Mouse (Mus musculus) myocyte (in vitro differentiated cells): ENCODE measurements around the gene Eef1a1. TPM values are rescaled to one million over a fixed set of nuclear protein-coding genes. Genes with fewer than 3 reads are reported as not detected.

Experiments
- H3K27me3 ChIP-seq: one replicate; pipeline ENCODE4 v1.6.1; 2011; ENCODE audit not compliant: control insufficient read depth, insufficient read depth, insufficient read length
- H3K36me3 ChIP-seq: one replicate; pipeline ENCODE4 v1.6.1; 2011; ENCODE audit not compliant: control insufficient read depth, insufficient read depth
- H3K4me2 ChIP-seq: one replicate; pipeline ENCODE4 v1.6.1; 2011; ENCODE audit warnings: low read depth, control low read depth
- H3K4me3 ChIP-seq: one replicate; pipeline ENCODE4 v1.5.1; 2011; ENCODE audit warnings: mild to moderate bottlenecking, control low read depth, moderate library complexity
- H3K79me2 ChIP-seq: one replicate; pipeline ENCODE4 v1.6.1; 2011; ENCODE audit not compliant: control insufficient read depth, insufficient read depth
- H3ac ChIP-seq: one replicate; pipeline ENCODE4 v1.6.1; 2011; ENCODE audit not compliant: control insufficient read depth, insufficient read length
- CEBPB ChIP-seq: IDR thresholded peaks from 2 replicates; pipeline ENCODE4 v1.6.1; 2011; ENCODE audit warnings: mild to moderate bottlenecking, moderate library complexity; ENCODE audit not compliant: poor library complexity, insufficient read depth, severe bottlenecking
- E2F4 ChIP-seq: IDR thresholded peaks from one replicate; pipeline ENCODE4 v1.6.1; 2011; ENCODE audit warnings: mild to moderate bottlenecking, control low read depth, moderate library complexity; ENCODE audit not compliant: insufficient read depth
- MAX ChIP-seq: IDR thresholded peaks from one replicate; pipeline ENCODE4 v1.6.1; 2011; ENCODE audit warnings: low read depth, mild to moderate bottlenecking, control low read depth
- MYOD1 ChIP-seq, 3 experiments: IDR thresholded peaks; one replicate each; pipeline ENCODE4 v1.6.1; 2011; ENCODE audit warnings: control low read depth in 2 of 3, low read depth in 2 of 3, mild to moderate bottlenecking in 2 of 3, moderate library complexity in 1 of 3; ENCODE audit not compliant: insufficient read length in 2 of 3, control insufficient read depth in 1 of 3
- MYOG ChIP-seq, 3 experiments: IDR thresholded peaks; one replicate each; pipeline ENCODE4 v1.6.1; 2011; ENCODE audit warnings: control low read depth in 2 of 3, low read depth in 2 of 3, mild to moderate bottlenecking in 2 of 3; ENCODE audit not compliant: insufficient read length in 2 of 3, control insufficient read depth in 1 of 3, insufficient read depth in 1 of 3
- POLR2A ChIP-seq: IDR thresholded peaks from one replicate; pipeline ENCODE4 v1.6.1; 2011; ENCODE audit warnings: low read depth, mild to moderate bottlenecking, control low read depth, moderate library complexity; ENCODE audit not compliant: insufficient read length
- POLR2AphosphoS2 ChIP-seq: IDR thresholded peaks from one replicate; pipeline ENCODE4 v1.6.1; 2011; ENCODE audit warnings: low read depth, control low read depth; ENCODE audit not compliant: insufficient read length
- REST ChIP-seq: IDR thresholded peaks from one replicate; pipeline ENCODE4 v1.6.1; 2011; ENCODE audit warnings: mild to moderate bottlenecking, control low read depth, moderate library complexity; ENCODE audit not compliant: insufficient read depth, insufficient read length
- SRF ChIP-seq: IDR thresholded peaks from one replicate; pipeline ENCODE4 v1.6.1; 2011; ENCODE audit warnings: low read depth; ENCODE audit not compliant: control insufficient read depth, insufficient read length
- TCF12 ChIP-seq: IDR thresholded peaks from one replicate; pipeline ENCODE4 v1.6.1; 2011; ENCODE audit warnings: mild to moderate bottlenecking, control low read depth; ENCODE audit not compliant: poor library complexity, insufficient read depth, severe bottlenecking
- TCF3 ChIP-seq: IDR thresholded peaks from one replicate; pipeline ENCODE4 v1.6.1; 2011; ENCODE audit warnings: low read depth, control low read depth; ENCODE audit not compliant: insufficient read length
- USF1 ChIP-seq: IDR thresholded peaks from one replicate; pipeline ENCODE4 v1.6.1; 2011; ENCODE audit warnings: low read depth, mild to moderate bottlenecking, control low read depth, moderate library complexity
- polyA plus RNA-seq: library from polyadenylated mRNA; unstranded; fragments of >200 nt; fragmentation: generic; extraction: Trizol; gene quantifications from one replicate; pipeline ENCODE4 v1.2.1, GENCODE M21; 2012; ENCODE audit warnings: missing spikeins

The Eef1a1 gene
- polyA plus RNA-seq, 1 experiment: 8,203 TPM

DNA sequence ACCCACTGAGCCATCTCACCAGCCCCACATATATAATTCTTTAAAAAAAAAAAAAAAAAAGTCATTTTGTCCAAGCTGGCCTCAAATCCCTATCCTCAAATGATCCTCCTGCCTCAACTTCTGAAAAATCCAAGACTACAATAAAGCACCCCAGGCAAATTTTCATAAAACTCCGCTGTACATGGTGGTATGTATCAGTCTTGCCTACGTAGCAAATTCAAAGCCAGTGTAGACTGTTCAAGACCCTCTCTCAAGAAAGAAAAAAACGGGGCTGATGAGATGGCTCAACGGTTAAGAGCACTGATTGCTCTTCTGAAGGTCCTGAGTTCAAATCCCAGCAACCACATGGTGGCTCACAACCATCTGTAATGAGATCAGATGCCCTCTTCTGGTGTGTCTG, 13.1 kb downstream of the Eef1a1 start:
- no peak overlapping the region for H3K4me2 ChIP-seq
- H3K36me3 ChIP-seq: peaks cover 59% of the 10 kb centered on the region
- peaks cover 28% of the 10 kb centered on the region for H3K79me2 ChIP-seq
- no peak overlapping the region for H3ac ChIP-seq
- no peak overlapping the region for H3K4me3 ChIP-seq
- no peaks in the 10 kb centered on the region for H3K27me3 ChIP-seq
- TF ChIP-seq E2F4 (no peak), SRF (no peak), POLR2A (no peak), TCF3 (no peak), MYOD1 (IDR thresholded peaks at IDR 0.05; ENCODE audit: control insufficient read depth in 1 of 3, insufficient read length in 2 of 3, low read depth in 2 of 3) (no peak), REST (no peak), MYOG (IDR thresholded peaks at IDR 0.05; ENCODE audit: control insufficient read depth in 1 of 3, insufficient read depth in 1 of 3, insufficient read length in 2 of 3, low read depth in 2 of 3) (no peak), MAX (no peak), CEBPB (no peak), POLR2AphosphoS2 (no peak), TCF12 (no peak), USF1 (no peak)

DNA sequence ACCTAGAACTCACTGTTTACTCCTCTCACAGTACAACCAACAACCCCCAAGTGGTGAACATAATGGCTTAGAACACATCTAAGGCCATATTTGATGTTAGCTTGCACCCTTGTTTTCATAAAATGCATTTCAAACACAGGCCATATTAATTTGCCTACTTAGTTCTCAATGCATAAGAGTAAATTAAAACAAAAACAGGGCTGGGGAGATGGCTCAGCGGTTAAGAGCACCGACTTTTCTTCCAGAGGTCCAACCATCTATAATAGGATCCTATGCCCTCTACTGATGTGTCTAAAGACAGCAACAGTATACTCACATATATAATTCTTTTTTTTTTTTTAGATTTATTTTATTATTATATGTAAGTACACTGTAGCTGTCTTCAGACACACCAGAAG, 13.6 kb downstream of the Eef1a1 start:
- Histone ChIP-seq H3ac (no peak overlapping the region), H3K27me3 (no peaks in the 10 kb centered on the region), H3K4me3 (no peak overlapping the region), H3K4me2 (no peak overlapping the region), H3K79me2 (peaks cover 23% of the 10 kb centered on the region), H3K36me3 (peaks cover 59% of the 10 kb centered on the region)
- TF ChIP-seq TCF12 (no peak), CEBPB (no peak), POLR2AphosphoS2 (peak; percentile 34)

DNA sequence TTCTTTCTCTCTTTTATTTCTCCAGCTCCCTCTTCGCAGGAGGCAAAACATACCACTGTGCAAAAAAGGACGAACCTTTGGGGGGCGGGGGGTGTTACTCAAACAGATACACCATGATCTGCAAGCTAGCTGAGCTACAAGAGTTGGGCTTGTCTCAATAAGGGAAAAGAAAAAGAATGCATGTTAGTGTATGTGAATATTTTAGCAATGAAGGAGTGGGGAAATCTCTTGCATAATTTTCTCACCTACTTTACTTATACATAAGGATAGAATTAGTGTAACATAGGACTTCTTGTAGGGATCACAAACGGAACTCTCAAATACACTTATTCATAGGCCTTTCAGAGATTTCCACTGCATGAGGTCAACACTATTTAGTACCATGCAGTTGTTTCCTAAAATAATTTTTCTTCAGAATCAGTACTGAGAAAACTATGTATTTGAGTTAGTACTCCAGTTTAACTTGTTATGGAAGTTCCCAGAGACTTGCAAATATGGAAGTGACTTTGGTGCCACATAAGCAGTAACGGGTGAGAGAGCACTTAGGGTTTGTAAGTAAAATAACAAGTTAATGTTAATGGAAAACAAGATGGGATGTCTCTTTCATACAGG, 14.1 kb downstream of the Eef1a1 start:
- peaks cover 58% of the 10 kb centered on the region for H3K36me3 ChIP-seq

DNA sequence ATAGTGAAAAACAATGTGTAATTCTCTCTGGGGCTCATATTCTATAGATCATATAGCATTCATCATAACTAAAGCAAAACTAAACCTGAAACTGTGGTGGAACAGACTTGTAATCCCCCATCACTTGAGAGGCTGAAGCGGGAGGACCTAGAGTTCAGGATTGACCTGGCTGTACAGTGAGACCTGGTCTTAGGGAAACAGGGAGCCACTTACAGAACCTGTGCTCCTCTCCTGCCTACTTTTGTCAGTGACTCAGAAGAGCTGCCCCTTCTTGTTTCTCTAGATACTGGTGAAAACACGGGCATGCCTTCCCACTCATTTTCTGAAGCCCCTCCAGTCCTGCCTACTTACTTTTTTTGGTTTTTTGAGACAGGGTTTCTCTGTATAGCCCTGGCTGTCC, 14.7 kb downstream of the Eef1a1 start:
- TF ChIP-seq MYOG (IDR thresholded peaks at IDR 0.05; ENCODE audit: control insufficient read depth in 1 of 3, insufficient read depth in 1 of 3, insufficient read length in 2 of 3, low read depth in 2 of 3) (no peak), POLR2AphosphoS2 (peak; percentile 58), USF1 (no peak)
- Histone ChIP-seq H3K4me3 (no peak overlapping the region), H3K36me3 (peaks cover 52% of the 10 kb centered on the region)

More for the DNA sequence above, 14.1 kb downstream of the Eef1a1 start:
- no peak overlapping the region for H3K4me3 ChIP-seq
- no peaks in the 10 kb centered on the region for H3K27me3 ChIP-seq
- no peak overlapping the region for H3K4me2 ChIP-seq
- H3ac ChIP-seq: no peak overlapping the region
- TF ChIP-seq POLR2A: no peak
- TF ChIP-seq USF1: no peak
- no peak for TF ChIP-seq E2F4
- no peak for TF ChIP-seq SRF
- TF ChIP-seq TCF12: no peak
- no peak for TF ChIP-seq MYOG (IDR thresholded peaks at IDR 0.05; ENCODE audit: control insufficient read depth in 1 of 3, insufficient read depth in 1 of 3, insufficient read length in 2 of 3, low read depth in 2 of 3)
- TF ChIP-seq REST: no peak
- no peak for TF ChIP-seq MYOD1 (IDR thresholded peaks at IDR 0.05; ENCODE audit: control insufficient read depth in 1 of 3, insufficient read length in 2 of 3, low read depth in 2 of 3)
- TF ChIP-seq POLR2AphosphoS2: no peak
- no peak for TF ChIP-seq TCF3
- no peak for TF ChIP-seq MAX
- TF ChIP-seq CEBPB: no peak
- peaks cover 18% of the 10 kb centered on the region for H3K79me2 ChIP-seq

DNA sequence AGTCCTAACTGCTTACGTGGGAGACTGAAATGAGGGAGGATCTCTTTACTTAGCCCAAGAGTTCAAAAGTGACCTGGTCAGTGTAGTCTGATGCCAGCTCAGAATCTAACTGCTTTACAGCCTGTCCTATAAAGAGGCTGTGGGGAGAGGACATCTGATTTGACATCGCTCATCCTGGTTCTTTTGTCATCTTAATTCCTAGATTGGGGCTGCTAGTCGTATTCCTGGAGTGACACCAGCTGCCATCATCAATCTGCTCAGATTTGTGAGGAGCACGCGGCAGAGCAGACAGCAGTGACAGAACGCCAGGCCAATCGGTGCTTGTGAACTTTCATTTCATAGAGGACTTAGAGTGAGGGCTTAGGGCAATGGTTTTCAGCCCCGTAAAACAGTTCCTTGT, 15.4 kb downstream of the Eef1a1 start:
- no peak for TF ChIP-seq USF1
- peak; percentile 50 for TF ChIP-seq POLR2AphosphoS2
- H3K4me3 ChIP-seq: no peak overlapping the region
- H3ac ChIP-seq: no peak overlapping the region
- peaks cover 7% of the 10 kb centered on the region for H3K79me2 ChIP-seq
- no peaks in the 10 kb centered on the region for H3K27me3 ChIP-seq
- H3K4me2 ChIP-seq: no peak overlapping the region
- peaks cover 45% of the 10 kb centered on the region for H3K36me3 ChIP-seq

More for the DNA sequence above, 14.7 kb downstream of the Eef1a1 start:
- Histone ChIP-seq H3K4me2 (no peak overlapping the region), H3K79me2 (peaks cover 12% of the 10 kb centered on the region), H3K27me3 (no peaks in the 10 kb centered on the region), H3ac (no peak overlapping the region)
